Mouse (Mus musculus) CH12.LX (cell line): ENCODE measurements around the gene Fryl.

Experiments
- CTCF ChIP-seq, 2 experiments: IDR thresholded peaks in 1 of 2; conservative IDR thresholded peaks in 1 of 2; 2 replicates each; pipeline ENCODE4 v1.5.1; 2011 to 2012; ENCODE audit warnings: low read depth in 2 of 2, low read length in 2 of 2, improper control_type of control experiment in 1 of 2, inconsistent platforms in 1 of 2, mild to moderate bottlenecking in 1 of 2, moderate library complexity in 1 of 2
- EP300 ChIP-seq: IDR thresholded peaks from 2 replicates; pipeline ENCODE4 v1.6.1; 2011; ENCODE audit warnings: low read length, improper control_type of control experiment
- JUND ChIP-seq: conservative IDR thresholded peaks from 2 replicates; pipeline ENCODE4 v1.6.1; 2011; ENCODE audit warnings: low read depth, low read length, improper control_type of control experiment
- MAFK ChIP-seq: IDR thresholded peaks from 2 replicates; pipeline ENCODE4 v1.6.1; 2011; ENCODE audit warnings: low read length, improper control_type of control experiment; ENCODE audit not compliant: insufficient replicate concordance
- NELFE ChIP-seq: IDR thresholded peaks from 2 replicates; pipeline ENCODE4 v1.6.1; 2011; ENCODE audit warnings: low read depth, low read length, improper control_type of control experiment
- POLR2A ChIP-seq: IDR thresholded peaks from 2 replicates; pipeline ENCODE4 v1.6.1; 2011; ENCODE audit warnings: low read depth, mild to moderate bottlenecking, improper control_type of control experiment, low read length
- POLR2AphosphoS2 ChIP-seq: IDR thresholded peaks from 2 replicates; pipeline ENCODE4 v1.6.1; 2011; ENCODE audit warnings: low read depth, low read length, improper control_type of control experiment
- RCOR1 ChIP-seq: conservative IDR thresholded peaks from 2 replicates; pipeline ENCODE4 v1.6.1; 2012; ENCODE audit warnings: low read depth, mild to moderate bottlenecking, inconsistent platforms, low read length, improper control_type of control experiment
- TBP ChIP-seq: conservative IDR thresholded peaks from 2 replicates; pipeline ENCODE4 v1.6.1; 2011; ENCODE audit warnings: low read depth, low read length, improper control_type of control experiment
- USF2 ChIP-seq: conservative IDR thresholded peaks from 2 replicates; pipeline ENCODE4 v1.6.1; 2011; ENCODE audit warnings: low read depth, low read length, improper control_type of control experiment
- ZKSCAN1 ChIP-seq: IDR thresholded peaks from 2 replicates; pipeline ENCODE4 v1.6.1; 2012; ENCODE audit warnings: low read depth, inconsistent platforms, low read length, improper control_type of control experiment, borderline replicate concordance

DNA sequence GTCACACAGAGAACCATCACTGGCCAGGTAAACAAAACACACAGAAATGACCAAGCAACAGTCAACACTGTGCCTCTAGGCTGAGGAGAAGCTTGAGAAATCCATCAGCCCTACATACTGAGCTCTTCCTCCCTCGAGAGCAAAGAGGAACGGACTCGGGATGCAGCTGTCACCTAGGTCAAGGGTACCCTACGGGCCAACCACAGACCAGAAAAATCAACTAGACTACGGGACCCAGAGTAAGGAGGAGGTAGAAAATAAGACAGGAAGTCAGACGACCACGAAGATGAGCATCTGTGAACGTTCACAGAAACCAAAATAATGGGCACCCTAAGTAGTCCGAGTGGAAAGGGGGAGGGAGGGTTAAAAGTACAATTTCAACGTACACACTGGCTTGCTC lies 15.1 kb downstream of the Fryl start:
- TF ChIP-seq CTCF (conservative IDR thresholded peaks at IDR 0.05 in 1 of 2, IDR thresholded peaks at IDR 0.05 in 1 of 2; ENCODE audit: low read depth in 2 of 2, low read length in 2 of 2) (no peak), RCOR1 (no peak), POLR2A (no peak), EP300 (no peak), ZKSCAN1 (no peak), JUND (no peak), MAFK (no peak), POLR2AphosphoS2 (no peak), NELFE (no peak), USF2 (no peak), TBP (no peak)
